Mouse (Mus musculus): ENCODE measurements around the gene Pdcd2l. TPM values are rescaled to one million over a fixed set of nuclear protein-coding genes. Genes with fewer than 3 reads are reported as not detected.

Gene Pdcd2l
- polyA plus RNA-seq, 1 experiment from 2014 or later = 26.6 TPM

DNA sequence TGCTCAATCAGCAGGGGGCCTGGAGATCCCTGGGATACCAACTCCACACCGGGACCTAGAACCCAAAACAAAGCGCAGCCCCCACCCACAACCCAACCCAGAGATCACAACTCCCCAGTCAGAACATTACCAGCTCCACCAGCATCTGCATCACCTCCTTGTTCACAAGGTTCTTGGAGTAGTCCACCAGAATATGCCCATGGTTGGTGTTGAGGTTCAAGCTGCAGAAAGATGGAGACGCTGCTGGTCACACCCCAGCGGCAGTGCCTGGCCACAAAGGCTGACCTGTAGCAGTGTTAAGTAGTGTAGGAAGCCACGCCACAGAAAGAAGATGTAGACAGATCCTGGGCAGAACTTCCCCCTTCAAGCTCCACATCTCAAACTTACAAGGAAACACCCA, 32.7 kb upstream of the Pdcd2l start:
- DNase-seq (ENCODE audit: low read depth, low spot score) (no peak), ATAC-seq (no peak)
- ChIA-PET POLR2A (interaction anchor here (0.9 to 1.3 kb wide), 2 partner anchors 13 to 16 kb away, joined by 3 read pairs; no protein-coding TSS in a partner anchor), CTCF (interaction anchor here (1.8 kb wide), 1 partner anchor 13 kb away, joined by 3 read pairs; no protein-coding TSS in a partner anchor)
- no peak for TF ChIP-seq CTCF (IDR thresholded peaks at IDR 0.05)
- no peaks in the 10 kb centered on the region for H3K27me3 ChIP-seq
- in situ Hi-C loops (cut with MboI; ENCODE audit: low pct_unique_long_range_greater_than_20kb) = no loop called here

DNA sequence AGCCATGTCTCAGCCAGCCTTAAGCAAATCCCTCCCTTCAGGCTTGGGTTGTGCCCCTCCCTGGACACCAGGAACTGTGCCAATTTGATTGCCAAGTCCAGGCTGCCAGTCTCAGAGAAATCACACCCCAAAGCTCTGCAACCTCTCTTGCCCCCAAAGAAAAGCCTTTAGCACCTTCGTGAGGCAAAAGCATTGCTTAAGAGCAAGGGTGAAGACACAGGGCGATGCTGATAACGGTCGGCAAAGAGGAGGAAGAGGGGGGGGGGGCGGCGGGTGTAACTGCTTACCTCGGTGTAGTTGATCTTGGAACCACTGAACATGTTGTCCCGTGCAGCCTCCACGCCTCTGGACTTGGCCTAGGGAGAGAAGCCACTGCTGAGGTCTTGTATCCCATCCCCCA, 32.2 kb upstream of the Pdcd2l start:
- ATAC-seq = no peak
- POLR2A ChIA-PET = interaction anchor here (1.3 kb wide), 1 partner anchor 12 kb away, joined by 3 read pairs; no protein-coding TSS in a partner anchor
- no peak for DNase-seq (ENCODE audit: low read depth, low spot score)
- no peak for TF ChIP-seq CTCF (IDR thresholded peaks at IDR 0.05)
- no peaks in the 10 kb centered on the region for H3K27me3 ChIP-seq
- CTCF ChIA-PET = no interaction called here
- in situ Hi-C loops (cut with MboI; ENCODE audit: low pct_unique_long_range_greater_than_20kb) = no loop called here

DNA sequence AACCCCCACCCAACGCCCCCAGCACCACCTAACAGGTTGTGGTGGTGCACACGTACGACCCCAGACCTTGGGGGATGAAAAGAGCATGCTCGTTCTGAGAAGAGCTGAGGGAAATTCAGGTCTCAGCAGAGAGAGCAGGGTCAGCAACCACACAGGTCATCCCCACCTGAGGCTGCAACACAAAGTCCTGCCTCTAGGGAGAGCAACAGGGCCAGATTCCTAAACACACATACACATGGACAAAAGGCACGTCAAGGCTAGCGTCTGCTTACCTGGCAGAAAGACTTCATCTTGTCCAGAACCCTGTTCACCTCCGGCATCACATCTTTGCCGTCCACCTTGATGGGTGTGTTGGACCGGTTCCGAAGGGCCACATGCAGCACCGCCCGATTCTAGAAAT, 30.4 kb upstream of the Pdcd2l start:
- no peak for TF ChIP-seq CTCF (IDR thresholded peaks at IDR 0.05)
- ChIA-PET CTCF (no interaction called here), POLR2A (interaction anchor here (0.8 kb wide), 1 partner anchor 17 kb away, joined by 4 read pairs; no protein-coding TSS in a partner anchor)
- no peaks in the 10 kb centered on the region for H3K27me3 ChIP-seq
- DNase-seq (ENCODE audit: low read depth, low spot score) (no peak), ATAC-seq (no peak)
- in situ Hi-C loops (cut with MboI; ENCODE audit: low pct_unique_long_range_greater_than_20kb) = no loop called here

DNA sequence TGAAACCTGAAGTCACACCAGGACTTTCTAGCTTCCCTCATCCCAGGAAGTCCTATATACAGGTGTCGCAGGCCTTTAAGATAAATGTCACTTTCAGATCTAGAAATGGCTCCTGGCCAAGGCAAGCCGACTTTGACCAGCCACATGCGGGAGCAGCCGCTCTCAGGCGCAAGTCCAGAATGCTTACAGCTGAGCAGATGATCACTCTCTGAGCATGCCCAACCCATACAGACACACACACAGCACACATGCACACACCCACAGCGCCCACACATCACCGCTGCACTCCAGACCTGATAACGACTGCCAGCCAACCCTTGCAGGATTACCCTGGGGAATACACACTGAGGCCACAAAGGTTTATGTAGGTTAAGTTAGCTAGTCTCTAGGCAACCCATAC, 29.6 kb upstream of the Pdcd2l start:
- ATAC-seq (no peak), DNase-seq (ENCODE audit: low read depth, low spot score) (no peak)
- TF ChIP-seq CTCF (IDR thresholded peaks at IDR 0.05) = no peak
- ChIA-PET CTCF (no interaction called here), POLR2A (no interaction called here)
- in situ Hi-C loops (cut with MboI; ENCODE audit: low pct_unique_long_range_greater_than_20kb) = no loop called here
- H3K27me3 ChIP-seq = no peaks in the 10 kb centered on the region

DNA sequence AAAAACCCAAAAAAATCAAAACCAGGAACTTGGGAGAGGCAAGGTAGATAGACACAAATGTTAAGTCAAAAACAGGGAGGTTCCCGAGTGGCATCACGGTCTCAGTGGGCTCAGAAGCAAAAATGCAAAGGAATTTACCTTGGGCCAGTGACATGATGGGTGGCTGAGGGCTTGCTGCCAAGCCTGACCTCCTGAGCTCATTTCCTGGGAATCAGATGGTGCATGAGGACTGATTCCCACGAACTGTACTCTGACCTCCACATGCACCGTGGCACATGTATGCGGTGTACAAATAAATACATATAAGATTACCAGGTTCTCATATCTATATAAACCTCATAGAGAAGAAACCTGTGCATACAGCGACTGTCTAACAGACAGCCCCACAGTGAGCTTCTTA, 27.8 kb upstream of the Pdcd2l start:
- H3K27me3 ChIP-seq = no peaks in the 10 kb centered on the region
- CTCF ChIA-PET = no interaction called here
- TF ChIP-seq CTCF (IDR thresholded peaks at IDR 0.05) = no peak
- in situ Hi-C loops (cut with MboI; ENCODE audit: low pct_unique_long_range_greater_than_20kb) = no loop called here
- POLR2A ChIA-PET = no interaction called here
- ATAC-seq (no peak), DNase-seq (ENCODE audit: low read depth, low spot score) (no peak)

DNA sequence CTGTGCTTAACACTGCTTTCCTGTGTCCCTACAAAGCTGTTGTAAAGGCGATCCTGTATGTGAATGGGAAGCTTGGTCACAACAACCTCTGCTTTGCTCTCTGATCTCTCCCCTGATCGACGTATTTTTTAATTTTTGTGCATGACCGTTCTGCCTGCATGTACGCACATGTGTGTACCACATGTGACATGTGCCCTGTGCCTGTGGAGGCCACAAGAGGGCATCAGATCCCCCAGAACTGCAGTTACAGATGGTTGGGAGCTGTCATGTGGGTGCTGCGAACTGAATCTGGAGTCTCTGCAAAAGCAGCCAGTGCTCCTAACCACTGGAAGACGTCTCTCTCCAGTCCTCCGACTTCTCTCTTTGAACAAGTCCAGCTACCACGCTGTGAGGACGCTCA, 25.9 kb upstream of the Pdcd2l start:
- in situ Hi-C loops (cut with MboI; ENCODE audit: low pct_unique_long_range_greater_than_20kb) = no loop called here
- no peak for TF ChIP-seq CTCF (IDR thresholded peaks at IDR 0.05)
- DNase-seq (ENCODE audit: low read depth, low spot score) = no peak
- ChIA-PET CTCF (no interaction called here), POLR2A (interaction anchor here (1.5 kb wide), 1 partner anchor 9 kb away, joined by 4 read pairs; no protein-coding TSS in a partner anchor)
- no peak for ATAC-seq
- H3K27me3 ChIP-seq = no peaks in the 10 kb centered on the region

DNA sequence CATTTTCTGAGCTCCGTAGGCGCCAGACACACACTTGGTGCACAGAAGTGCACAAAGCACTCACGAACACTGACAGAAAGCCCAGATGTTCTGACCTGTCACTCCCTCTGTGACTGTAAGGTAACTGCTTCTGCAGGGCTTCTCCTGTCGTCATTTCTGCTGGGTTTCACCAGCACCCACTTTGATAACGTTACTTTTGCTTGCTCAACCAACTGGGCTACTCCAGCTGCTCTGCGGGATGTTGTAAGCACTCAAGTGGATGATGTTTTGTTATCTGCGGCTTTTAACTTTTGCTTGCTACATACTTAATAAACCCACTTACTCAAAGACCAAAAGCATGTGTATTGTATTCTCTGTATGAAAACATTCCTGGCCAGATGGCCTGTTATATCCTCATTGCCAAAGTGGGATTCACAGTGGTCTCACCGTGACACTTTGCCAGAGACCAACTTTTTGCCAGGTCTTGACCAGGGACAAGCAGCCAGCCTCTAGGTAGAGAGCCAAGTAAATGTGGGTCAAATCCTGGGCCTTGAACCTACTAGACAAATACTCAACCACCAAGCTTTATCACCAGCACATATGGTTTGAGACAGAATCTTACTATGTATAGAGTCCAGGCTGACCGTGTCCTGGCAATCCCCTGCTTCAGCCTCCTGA, 25.3 kb upstream of the Pdcd2l start:
- in situ Hi-C loops (cut with MboI; ENCODE audit: low pct_unique_long_range_greater_than_20kb) = no loop called here
- POLR2A ChIA-PET = interaction anchor here (1.5 kb wide), 1 partner anchor 8 kb away, joined by 4 read pairs; no protein-coding TSS in a partner anchor
- DNase-seq (ENCODE audit: low read depth, low spot score) = no peak
- CTCF ChIA-PET = no interaction called here
- H3K27me3 ChIP-seq = no peaks in the 10 kb centered on the region
- no peak for ATAC-seq
- no peak for TF ChIP-seq CTCF (IDR thresholded peaks at IDR 0.05)

DNA sequence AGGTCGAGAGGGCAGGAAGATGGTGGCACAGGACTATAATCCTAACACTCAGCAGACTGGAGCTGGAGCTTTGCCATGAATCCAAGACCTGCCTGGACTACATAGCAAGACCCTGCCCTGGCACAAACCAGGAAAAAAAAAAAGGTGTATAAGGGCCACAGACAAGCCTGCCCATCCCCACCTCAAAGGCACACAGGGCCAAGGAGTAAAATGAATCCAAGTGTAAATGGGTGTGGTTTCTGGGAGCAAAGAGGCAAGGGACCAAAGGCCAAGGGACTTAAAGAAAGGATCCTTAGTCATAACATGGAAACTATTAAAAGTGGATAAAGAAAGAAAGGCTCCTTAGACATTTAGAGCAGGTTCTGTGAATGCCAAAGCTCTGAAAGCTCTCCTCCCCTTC, 22.0 kb upstream of the Pdcd2l start:
- in situ Hi-C loops (cut with MboI; ENCODE audit: low pct_unique_long_range_greater_than_20kb) = no loop called here
- TF ChIP-seq CTCF (IDR thresholded peaks at IDR 0.05) = no peak
- ATAC-seq (no peak), DNase-seq (ENCODE audit: low read depth, low spot score) (no peak)
- ChIA-PET POLR2A (no interaction called here), CTCF (interaction anchor here (1.1 kb wide), 1 partner anchor 11 kb away, joined by 3 read pairs; no protein-coding TSS in a partner anchor)
- no peaks in the 10 kb centered on the region for H3K27me3 ChIP-seq

DNA sequence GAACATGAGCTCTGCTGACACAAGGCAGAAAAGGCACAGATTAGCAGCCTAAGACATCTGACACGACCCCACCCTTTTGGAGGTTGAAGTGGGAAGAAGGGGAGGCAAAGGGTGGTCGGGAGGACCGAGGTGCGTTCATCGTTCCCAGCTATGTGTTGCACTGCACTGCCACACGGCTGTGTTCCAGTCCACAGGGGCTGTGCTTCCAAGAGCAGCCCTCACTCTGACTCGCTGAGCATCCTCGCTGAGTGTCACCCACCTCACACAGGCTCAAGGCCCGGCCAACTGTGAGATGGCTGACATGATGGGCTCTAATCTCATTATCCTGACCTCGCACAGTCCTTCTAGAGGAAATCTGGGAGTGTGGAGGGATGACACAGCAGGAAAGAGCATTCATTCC, 20.0 kb upstream of the Pdcd2l start:
- DNase-seq (ENCODE audit: low read depth, low spot score) (no peak), ATAC-seq (no peak)
- in situ Hi-C loops (cut with MboI; ENCODE audit: low pct_unique_long_range_greater_than_20kb) = no loop called here
- no peaks in the 10 kb centered on the region for H3K27me3 ChIP-seq
- CTCF ChIA-PET = interaction anchor here (1.4 to 1.6 kb wide), 2 partner anchors 14 to 24 kb away, joined by 3 read pairs; partner anchors contain the start of gene Gpi1
- POLR2A ChIA-PET = interaction anchor here (0.6 kb wide), 1 partner anchor 13 kb away, joined by 3 read pairs; no protein-coding TSS in a partner anchor
- TF ChIP-seq CTCF (IDR thresholded peaks at IDR 0.05) = no peak

DNA sequence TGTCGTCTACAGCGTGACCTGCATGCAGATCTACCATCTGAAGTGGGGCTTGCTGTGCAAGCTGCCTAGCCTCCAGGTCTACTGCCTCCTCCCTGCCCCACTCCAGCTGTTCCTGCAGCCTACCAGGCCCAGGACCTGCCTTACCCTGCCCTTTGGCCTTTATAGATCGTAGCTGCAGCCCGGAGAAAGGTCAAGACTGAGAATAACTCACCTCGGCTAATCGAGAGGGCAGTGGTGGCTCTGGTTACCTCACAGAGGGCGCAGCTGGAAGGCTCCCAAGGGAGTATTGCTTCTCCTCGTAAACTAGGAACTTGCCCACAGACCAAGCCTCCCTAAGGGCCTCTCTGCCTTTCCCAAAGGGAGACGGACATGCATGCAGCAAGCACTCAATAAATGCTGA, 19.0 kb upstream of the Pdcd2l start:
- no peak for DNase-seq (ENCODE audit: low read depth, low spot score)
- in situ Hi-C loops (cut with MboI; ENCODE audit: low pct_unique_long_range_greater_than_20kb) = no loop called here
- ChIA-PET POLR2A (no interaction called here), CTCF (interaction anchor here (1.4 kb wide), 1 partner anchor 15 kb away, joined by 3 read pairs; the partner anchor contains the start of gene Gpi1)
- no peaks in the 10 kb centered on the region for H3K27me3 ChIP-seq
- TF ChIP-seq CTCF (IDR thresholded peaks at IDR 0.05) = no peak
- no peak for ATAC-seq

DNA sequence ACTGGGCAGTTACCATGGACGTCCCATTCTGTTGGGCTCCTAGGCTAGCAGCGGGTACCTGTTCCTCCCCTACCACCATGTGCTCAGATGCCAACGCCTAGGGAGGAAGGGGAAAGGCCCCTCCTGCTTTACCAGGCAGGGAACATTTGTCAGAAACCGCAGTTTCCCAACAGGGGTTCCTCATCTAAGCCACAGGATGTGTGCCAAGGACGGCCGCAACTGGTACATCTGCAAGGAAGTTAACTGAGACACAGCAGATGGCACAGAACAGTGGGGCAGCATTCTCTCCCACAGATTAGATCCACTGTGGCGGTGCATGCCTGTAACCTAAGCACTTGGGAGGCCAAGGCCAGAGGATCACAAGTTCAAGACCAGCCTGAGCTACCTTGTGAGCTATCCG, 18.2 kb upstream of the Pdcd2l start:
- in situ Hi-C loops (cut with MboI; ENCODE audit: low pct_unique_long_range_greater_than_20kb) = no loop called here
- CTCF ChIA-PET = no interaction called here
- no peaks in the 10 kb centered on the region for H3K27me3 ChIP-seq
- TF ChIP-seq CTCF (IDR thresholded peaks at IDR 0.05) = no peak
- ATAC-seq = no peak
- no peak for DNase-seq (ENCODE audit: low read depth, low spot score)
- POLR2A ChIA-PET = no interaction called here
